ENCODE assay signal across 8 mouse cellular contexts in genomic region chr17:3113737-3114357, GRCm38 (mm10). TPM values are rescaled to one million over a fixed set of nuclear protein-coding genes. Genes with fewer than 3 reads are reported as not detected.
A peak's percentile ranks its signal among the peaks of the same experiment; 100 is the strongest.
DNase-seq lines count a peak whose midpoint lies in the region; ATAC-seq and TF ChIP-seq lines count a peak whose summit lies in the region.

No protein-coding gene starts in this region.

- no peak for TF ChIP-seq CTCF in thymus, adult 2 months (IDR thresholded peaks at IDR 0.05; ENCODE audit: borderline replicate concordance, control insufficient read depth, extremely low read depth, insufficient read depth, low read length, poor library complexity)

- peak; percentile 40 for DNase-seq in cerebellum, adult 11-12 months
- no peak for DNase-seq in cerebellum, adult 8-10 months
- DNase-seq in thymus, adult 2 months = no peak
- DNase-seq in thymus, postnatal 36 days = no peak
- no peak for DNase-seq in intestine, embryonic 14.5 days (ENCODE audit: low spot score)
- peak; percentile 18 for DNase-seq in neural tube, embryonic 10.5 days (ENCODE audit: extremely low spot score, low spot score)
- DNase-seq in natural killer cell, adult 2 months (ENCODE audit: low spot score in 2 of 2) = no peak
- DNase-seq in adrenal gland, postnatal 10 days = no peak

- H3K4me1 ChIP-seq in thymus, adult 2 months (replicated peaks; ENCODE audit: control insufficient read depth, insufficient read depth, low read length) = 0 out of 2 replicates have a peak, but pooled peaks cover 3% of the 10 kb centered on the region
- H3K4me1 ChIP-seq in intestine, embryonic 14.5 days (replicated peaks; ENCODE audit: control insufficient read depth, insufficient read depth, low read length) = peaks cover 6% of the 10 kb centered on the region

- 2% methylated on average over 16 of the region's 16 CpGs for WGBS in thymus, adult 2 months
- WGBS in intestine, embryonic 14.5 days = under 1% methylated on average over 16 of the region's 16 CpGs

- no peak for TF ChIP-seq POLR2A in thymus, adult 2 months (IDR thresholded peaks at IDR 0.05; ENCODE audit: control insufficient read depth, extremely low read depth, insufficient read depth, low read length, poor library complexity)

- no peak for ATAC-seq in intestine, embryonic 14.5 days (replicated peaks; ENCODE audit: low FRiP score, low TSS enrichment, low read depth)

- H3K9ac ChIP-seq in intestine, embryonic 14.5 days (ENCODE audit: low read length) = peak overlapping the region; percentile 98

- H3K36me3 ChIP-seq in thymus, adult 2 months (ENCODE audit: control insufficient read depth, insufficient read depth, low read length) = no peaks in the 10 kb centered on the region
- no peaks in the 10 kb centered on the region for H3K36me3 ChIP-seq in intestine, embryonic 14.5 days (ENCODE audit: control insufficient read depth, insufficient read depth, low read length)

- peak overlapping the region; percentile 76 for H3K4me3 ChIP-seq in thymus, adult 2 months (ENCODE audit: control insufficient read depth, insufficient read depth, low read length)
- peak overlapping the region; percentile 85 for H3K4me3 ChIP-seq in intestine, embryonic 14.5 days (ENCODE audit: low read depth, low read length)

- peak overlapping the region; percentile 90 for H3K27ac ChIP-seq in thymus, adult 2 months (ENCODE audit: control insufficient read depth, insufficient read depth, low read length)
- peak overlapping the region; percentile 100 for H3K27ac ChIP-seq in intestine, embryonic 14.5 days (ENCODE audit: low read depth)

- peak overlapping the region; percentile 64 for H3K4me2 ChIP-seq in intestine, embryonic 14.5 days (ENCODE audit: low read length)

- H3K9me3 ChIP-seq in intestine, embryonic 14.5 days (ENCODE audit: control insufficient read depth, low read length) = no peaks in the 10 kb centered on the region

- no peaks in the 10 kb centered on the region for H3K27me3 ChIP-seq in thymus, adult 2 months (ENCODE audit: control insufficient read depth, insufficient read depth, low read length)
- H3K27me3 ChIP-seq in intestine, embryonic 14.5 days (replicated peaks; ENCODE audit: control insufficient read depth, insufficient read depth, low read length) = no peaks in the 10 kb centered on the region

RNA-seq across cellular contexts. Expression of gene Scaf8, which starts 0.9 kb away (rescaled TPM):
- 52.7 and 62.9 TPM in 2 replicates for polyA plus RNA-seq in thymus, adult 2 months (2012; rRNA removed)
- polyA plus RNA-seq in intestine, embryonic 14.5 days (2014; fragmentation: Nextera tagmentation; extraction: Ambion mirVana) = 21.8 and 22.2 TPM in 2 replicates
- total RNA-seq in adrenal gland, postnatal 10 days (2021) = 10 to 100 TPM; 37.8 to 43.7 TPM

Comparison
In these comparisons a context has a peak if more than half of its experiments do, and no peak if none do; other contexts are left out.
1. DNase-seq: peak in cerebellum, adult 11-12 months (single experiment) and neural tube, embryonic 10.5 days (single experiment); none in cerebellum, adult 8-10 months (single experiment), thymus, adult 2 months (single experiment), thymus, postnatal 36 days (0 of 2), intestine, embryonic 14.5 days (single experiment), natural killer cell, adult 2 months (0 of 2) and adrenal gland, postnatal 10 days (single experiment).